Mouse (Mus musculus) frontal cortex, adult 2 months (tissue): ENCODE results near the gene Rap1gap2. TPM values are rescaled to one million over a fixed set of nuclear protein-coding genes. Genes with fewer than 3 reads are reported as not detected.
A peak's percentile ranks its signal among the peaks of the same experiment; 100 is the strongest.

Experiments used
- DNase-seq, 2 experiments: peaks; one replicate each; pipeline ENCODE4 v3.0.0; 2022; ENCODE audit warnings: low spot score in 1 of 2; ENCODE audit errors: extremely low spot score in 1 of 2
- polyA plus RNA-seq: library from polyadenylated mRNA; depleted of rRNA; stranded (reverse); fragments of >200 nt; gene quantifications from 2 replicates; pipeline ENCODE4 v1.2.3, GENCODE M21; 2012

The Rap1gap2 gene
- polyA plus RNA-seq, 1 experiment: 115 TPM

- DNase-seq: no peak
Observed at GRCm38 (mm10) chr11:74577068-74577467, 33.6 kb downstream of the Rap1gap2 start.

GRCm38 (mm10) chr11:74575940-74576339 is 34.8 kb downstream of the Rap1gap2 start:
- peak in 1 of 2 experiments; percentile 80 for DNase-seq

GRCm38 (mm10) chr11:74574768-74575434 is 35.8 kb downstream of the Rap1gap2 start:
- DNase-seq: no peak

GRCm38 (mm10) chr11:74572459-74573061 is 38.2 kb downstream of the Rap1gap2 start:
- no peak for DNase-seq

GRCm38 (mm10) chr11:74569735-74570134 is 41.0 kb downstream of the Rap1gap2 start:
- no peak for DNase-seq

GRCm38 (mm10) chr11:74568463-74568862 is 42.3 kb downstream of the Rap1gap2 start:
- DNase-seq: peak; percentile 62 to 83

- no peak for DNase-seq
Observed at GRCm38 (mm10) chr11:74568004-74568403, 42.7 kb downstream of the Rap1gap2 start.

- no peak for DNase-seq
Observed at GRCm38 (mm10) chr11:74566326-74566874, 44.3 kb downstream of the Rap1gap2 start.

- DNase-seq: no peak
Observed at GRCm38 (mm10) chr11:74561392-74561791, 49.3 kb downstream of the Rap1gap2 start.

GRCm38 (mm10) chr11:74560600-74561227 is 50.0 kb downstream of the Rap1gap2 start:
- no peak for DNase-seq

- no peak for DNase-seq
Observed at GRCm38 (mm10) chr11:74559793-74560433, 50.8 kb downstream of the Rap1gap2 start.

GRCm38 (mm10) chr11:74558933-74559332 is 51.8 kb downstream of the Rap1gap2 start:
- peak in 1 of 2 experiments; percentile 61 for DNase-seq

GRCm38 (mm10) chr11:74557456-74558230 is 53.1 kb downstream of the Rap1gap2 start:
- DNase-seq: no peak

GRCm38 (mm10) chr11:74555716-74556374 is 54.9 kb downstream of the Rap1gap2 start:
- DNase-seq: no peak

- peak in 1 of 2 experiments; percentile 71 for DNase-seq
Observed at GRCm38 (mm10) chr11:74554683-74555341, 55.9 kb downstream of the Rap1gap2 start.

GRCm38 (mm10) chr11:74551568-74551967 is 59.1 kb downstream of the Rap1gap2 start:
- DNase-seq: no peak

- DNase-seq: no peak
Observed at GRCm38 (mm10) chr11:74550615-74551102, 60.1 kb downstream of the Rap1gap2 start.

- no peak for DNase-seq
Observed at GRCm38 (mm10) chr11:74548781-74549382, 61.8 kb downstream of the Rap1gap2 start.
